Mouse (Mus musculus) layer of hippocampus, adult 18-20 months (tissue): ENCODE measurements around the gene Cd96. TPM values are rescaled to one million over a fixed set of nuclear protein-coding genes. Genes with fewer than 3 reads are reported as not detected.
"Not testable (repeated sequence)": the region's sequence is repeated elsewhere in the genome, so short reads cannot be mapped to it uniquely, and the experiment has no call there.

Experiments
- DNase-seq, 2 experiments: peaks; one replicate each; pipeline ENCODE4 v3.0.0; 2022; ENCODE audit warnings: low spot score in 2 of 2
- long read RNA-seq: library from polyadenylated mRNA; stranded (forward); transcript quantifications from one replicate; pipeline ENCODE4 v2.0.0, GENCODE M21; 2021
- total RNA-seq, 2 experiments: library from RNA; stranded (reverse); gene quantifications; 2 replicates each; pipeline ENCODE4 v1.2.3; 2021

Cd96 gene
- total RNA-seq, result not detected
- long read RNA-seq, result 0 reads

DNA sequence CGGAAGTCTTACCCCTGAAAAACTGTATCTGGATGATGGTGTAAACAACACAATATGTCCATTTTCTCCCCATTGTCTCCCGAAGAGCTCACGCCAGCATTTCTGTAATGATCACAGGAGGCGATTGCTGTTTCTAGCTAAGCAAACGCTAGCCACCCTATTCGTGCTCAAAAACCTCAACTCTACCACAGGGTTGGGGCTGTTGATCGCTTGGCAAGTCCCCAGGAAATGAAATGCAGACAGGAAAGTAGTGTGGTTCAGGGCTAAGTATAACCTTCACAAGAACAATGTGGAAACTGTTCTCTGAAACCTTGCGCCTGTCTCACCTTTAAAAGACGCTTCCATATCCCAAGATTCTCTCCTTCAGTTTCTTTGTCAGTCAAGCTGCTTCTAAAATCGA lies at the start of gene Cd96:
Cd96 (minus strand) TSS at position 232 of the 400 bp plus-strand sequence.
- DNase-seq, result peak in 1 of 2 experiments; percentile 5

GRCm38 (mm10) chr16:46166971-46167370 lies 46.9 kb upstream of the Cd96 start:
- DNase-seq, result no peak

- no peak for DNase-seq
Observed at GRCm38 (mm10) chr16:46165305-46165704, 45.3 kb upstream of the Cd96 start.

DNA sequence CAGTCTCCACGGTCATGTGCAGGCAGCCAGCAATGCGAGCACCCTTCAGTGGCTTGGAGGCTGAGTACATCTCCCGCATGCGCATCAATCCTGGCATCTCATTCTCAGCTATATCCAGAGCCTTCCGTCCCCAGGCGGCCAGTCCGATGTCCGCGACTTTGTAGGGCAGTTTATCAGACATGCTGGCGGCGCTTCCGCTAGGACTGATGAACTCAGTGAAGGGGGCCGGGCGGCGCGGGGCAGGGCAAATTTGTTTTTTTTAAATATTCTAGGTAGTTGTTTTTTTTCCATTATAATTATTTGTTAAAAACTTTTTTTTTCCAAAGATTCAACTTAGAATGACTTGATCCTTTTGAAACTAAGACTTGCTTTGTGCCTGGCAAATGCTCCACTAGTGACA lies 34.8 kb upstream of the Cd96 start, which contains the start of gene Gm4737:
Gm4737 (minus strand) TSS at position 246 of the 400 bp plus-strand sequence.
- DNase-seq, result not testable (repeated sequence)

- DNase-seq, result peak in 1 of 2 experiments; percentile 20
Observed at GRCm38 (mm10) chr16:46151141-46151540, 31.1 kb upstream of the Cd96 start.

DNA sequence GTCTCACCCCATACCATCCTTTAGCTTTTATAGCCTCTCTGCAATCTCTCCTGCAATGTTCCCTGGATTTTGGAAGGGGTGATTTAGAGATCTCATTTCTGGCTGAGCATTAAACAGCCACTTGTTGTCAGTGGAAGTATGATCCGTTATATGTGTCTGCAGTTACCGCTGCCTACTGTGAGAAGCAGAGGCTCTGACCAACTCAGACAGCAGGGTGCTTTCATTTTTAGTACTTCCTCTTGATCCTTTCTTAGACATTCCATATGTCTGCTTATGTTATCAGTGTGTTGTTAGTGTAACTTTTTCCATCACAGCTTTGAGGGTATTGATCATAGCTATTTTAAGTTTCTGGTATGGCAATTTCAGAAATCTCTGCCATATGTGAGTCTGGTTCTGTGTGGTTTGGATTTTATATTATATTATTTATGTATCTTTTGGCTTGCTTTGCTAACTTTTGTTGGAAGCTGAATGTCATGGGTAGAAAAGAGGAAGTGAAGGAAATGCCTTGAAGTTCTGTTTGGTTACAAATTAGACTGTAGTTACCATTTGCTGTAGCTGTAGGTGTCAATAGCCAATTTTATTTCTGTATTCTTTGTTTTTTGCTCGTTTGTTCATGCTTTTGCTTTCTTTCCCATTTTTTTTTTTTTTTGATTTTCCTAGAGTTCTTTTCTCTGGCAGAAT lies 28.8 kb upstream of the Cd96 start:
- DNase-seq, result peak in 1 of 2 experiments; percentile 2

GRCm38 (mm10) chr16:46146962-46147361 lies 26.9 kb upstream of the Cd96 start:
- DNase-seq, result no peak

DNA sequence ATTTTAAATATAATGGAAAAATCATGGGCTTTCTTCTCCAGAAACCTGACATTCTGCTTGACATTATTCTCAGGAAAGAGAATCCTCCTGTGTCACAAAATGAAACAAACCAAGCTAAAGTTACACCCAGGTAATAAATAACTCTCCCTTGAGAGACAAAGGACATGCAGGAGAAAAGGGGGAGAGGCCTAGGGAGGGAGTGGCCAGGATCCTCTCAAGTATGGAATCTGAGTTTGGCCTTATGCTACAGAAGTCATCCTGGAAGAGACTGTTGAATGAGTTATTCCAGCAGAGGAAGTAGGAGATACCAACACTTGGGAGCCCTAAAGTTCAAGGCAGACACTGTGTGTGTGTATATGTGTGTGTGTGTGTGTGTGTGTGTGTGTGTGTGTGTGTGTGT lies 2.2 kb upstream of the Cd96 start:
- DNase-seq, result no peak

DNA sequence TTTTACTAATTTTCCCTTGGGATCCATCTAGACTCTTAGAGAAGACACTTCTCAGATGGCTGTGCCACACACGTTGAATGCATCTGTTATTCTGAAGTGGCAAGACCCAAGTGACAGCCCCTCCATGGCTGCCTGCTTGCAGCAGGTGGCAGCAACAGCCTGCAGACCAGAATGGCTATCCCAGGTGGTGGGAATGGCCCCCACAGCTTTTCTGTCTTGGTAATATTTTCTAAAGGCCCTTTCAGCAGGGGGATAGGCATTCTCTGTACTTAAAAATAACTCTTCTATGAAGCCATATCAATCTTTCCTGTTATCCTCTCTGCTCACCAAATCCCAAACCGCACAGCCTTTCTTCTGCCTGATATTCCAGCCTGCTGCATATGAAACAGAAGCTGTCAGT lies 1.4 kb upstream of the Cd96 start:
- peak; percentile 13 to 41 for DNase-seq

DNA sequence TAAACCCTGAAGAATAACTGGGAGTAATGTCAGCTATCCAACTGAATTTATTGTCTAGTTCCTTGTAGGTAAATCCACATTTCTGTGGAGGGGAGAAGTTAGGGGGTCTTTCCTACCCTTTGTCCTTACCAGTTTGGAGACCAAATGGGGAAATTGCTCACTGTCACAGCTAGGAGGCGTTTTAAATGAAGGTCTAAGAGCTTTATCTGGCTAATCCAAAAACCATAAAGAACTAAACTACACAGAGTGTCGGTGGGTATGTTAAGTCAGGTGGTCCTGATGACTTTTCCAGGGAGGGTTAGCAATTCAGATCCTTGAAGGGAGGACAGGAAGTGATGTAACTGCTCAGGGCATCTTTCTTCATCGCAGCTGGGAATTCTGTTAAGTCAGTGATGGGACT lies 556 bp upstream of the Cd96 start:
- no peak for DNase-seq

GRCm38 (mm10) chr16:46117645-46118044 lies 2.4 kb downstream of the Cd96 start:
- DNase-seq, result no peak

DNA sequence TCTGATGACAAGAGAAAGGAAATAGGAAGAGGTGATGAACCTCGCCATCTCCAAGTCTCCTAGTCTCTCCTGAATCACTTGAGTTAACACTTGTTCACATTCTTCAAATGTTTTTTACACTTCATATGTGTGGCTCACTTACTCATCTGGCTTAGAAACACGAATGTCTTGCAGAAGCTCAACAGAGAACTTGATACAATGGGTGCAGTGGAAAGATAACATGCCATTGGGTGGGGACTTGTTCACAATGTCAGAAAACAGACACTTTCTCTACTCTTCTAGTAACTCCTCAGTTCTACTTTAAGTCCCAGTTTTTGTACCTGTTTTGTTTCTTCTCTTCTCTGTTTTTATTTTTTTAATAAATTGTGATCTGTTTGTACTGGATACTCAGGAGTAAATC lies 5.3 kb downstream of the Cd96 start:
- DNase-seq, result no peak

DNA sequence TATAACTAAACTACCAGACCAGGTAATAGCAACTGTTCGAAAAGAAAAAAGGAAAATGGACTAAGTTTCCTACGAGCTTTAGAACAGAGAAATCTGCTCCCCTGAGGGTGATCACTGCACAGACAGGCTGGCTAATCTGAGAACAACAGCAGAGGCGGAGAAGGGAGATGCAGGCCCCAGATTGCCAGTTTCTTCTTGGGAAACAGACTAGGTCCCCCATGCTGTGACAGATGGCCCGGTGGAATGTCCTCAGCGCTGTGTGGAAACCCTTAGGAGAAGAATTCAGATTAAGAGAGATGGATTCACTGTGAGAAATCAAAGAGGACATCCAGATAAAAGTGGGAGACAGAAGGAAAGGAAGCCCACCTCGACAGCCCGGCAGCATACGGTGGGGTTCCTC lies 10.5 kb downstream of the Cd96 start:
- DNase-seq, result peak; percentile 32 to 51

GRCm38 (mm10) chr16:46107431-46107830 lies 12.6 kb downstream of the Cd96 start:
- DNase-seq, result no peak

GRCm38 (mm10) chr16:46104491-46104890 lies 15.6 kb downstream of the Cd96 start:
- DNase-seq, result no peak

DNA sequence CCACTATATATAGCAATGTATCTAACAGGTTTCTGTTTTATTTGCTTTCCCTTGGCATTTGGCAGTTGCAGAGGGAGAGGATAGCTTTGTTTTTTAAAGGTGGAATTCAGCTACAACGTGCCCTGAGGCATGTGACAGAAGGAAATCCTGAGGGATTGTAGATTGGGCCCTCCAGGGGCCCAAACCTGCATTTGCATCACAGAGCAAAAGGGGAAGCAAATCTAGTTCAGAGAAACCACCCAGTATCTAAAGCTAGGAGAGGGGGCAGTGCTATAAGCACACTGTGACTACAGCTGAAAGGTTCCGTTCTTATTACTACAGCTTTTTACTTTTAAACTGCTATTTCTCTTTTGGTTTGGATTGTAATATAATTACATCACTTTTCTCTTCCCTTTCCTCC lies 18.3 kb downstream of the Cd96 start:
- DNase-seq, result no peak

- DNase-seq, result no peak
Observed at GRCm38 (mm10) chr16:46100286-46100685, 19.8 kb downstream of the Cd96 start.

- DNase-seq, result no peak
Observed at GRCm38 (mm10) chr16:46097421-46097820, 22.6 kb downstream of the Cd96 start.

- DNase-seq, result peak in 1 of 2 experiments; percentile 7
Observed at GRCm38 (mm10) chr16:46094478-46094877, 25.6 kb downstream of the Cd96 start.

DNA sequence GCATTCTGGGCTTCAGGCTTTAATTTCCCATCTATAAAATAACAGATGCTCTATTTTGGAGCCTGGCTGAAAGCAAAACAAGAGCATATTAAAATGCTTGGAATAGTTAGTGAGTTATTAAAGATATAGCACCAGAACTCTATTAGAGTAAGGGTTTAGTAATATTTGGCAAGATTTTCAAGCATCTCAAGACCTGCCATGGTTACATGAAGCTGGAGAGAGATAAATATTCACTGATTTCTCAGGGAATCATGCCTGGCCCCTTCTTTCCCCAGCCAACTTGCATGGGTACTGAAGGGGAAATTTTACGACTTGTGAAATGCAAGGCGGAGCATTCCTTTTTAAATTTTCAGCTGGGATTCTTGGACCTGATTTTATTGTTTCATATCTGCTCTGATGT lies 27.1 kb downstream of the Cd96 start:
- DNase-seq, result no peak

- no peak for DNase-seq
Observed at GRCm38 (mm10) chr16:46086874-46087473, 33.1 kb downstream of the Cd96 start.

DNA sequence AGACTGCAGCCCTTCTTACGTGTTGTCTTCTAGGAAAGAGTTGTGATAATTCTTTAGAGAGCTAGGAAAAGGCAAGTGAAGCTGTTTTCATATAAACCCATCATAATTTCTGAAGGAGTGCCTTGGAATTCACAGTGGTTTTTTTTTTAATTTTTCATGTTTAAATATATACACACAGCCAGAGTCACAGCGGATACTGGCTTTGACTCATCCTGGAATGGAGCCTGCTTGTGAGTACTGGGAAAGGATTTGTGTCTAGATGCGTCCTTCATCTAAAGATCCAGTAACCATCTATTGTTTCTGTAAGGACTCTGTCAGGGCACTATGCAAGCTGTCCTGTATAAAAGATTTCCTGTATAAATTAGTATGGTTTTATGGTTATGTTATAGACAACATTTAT lies 52.1 kb downstream of the Cd96 start:
- DNase-seq, result no peak

- no peak for DNase-seq
Observed at GRCm38 (mm10) chr16:46063278-46063677, 56.8 kb downstream of the Cd96 start.
